18 mouse cellular contexts compared by ENCODE assay signal in genomic region chr9:24488425-24489104, GRCm38 (mm10). TPM values are rescaled to one million over a fixed set of nuclear protein-coding genes. Genes with fewer than 3 reads are reported as not detected.
DNase-seq lines count a peak whose midpoint lies in the region; ATAC-seq and TF ChIP-seq lines count a peak whose summit lies in the region.
"Had no signal": no experiment of that assay in that cellular context is flagged by ENCODE, and none has a peak within 500 bp of the region (broad histone marks: within the 10 kb centered on the region; RNA-seq: fewer than 3 reads in every experiment).

No protein-coding gene starts in this region.

- no peaks in the 10 kb centered on the region for H3K27me3 ChIP-seq in kidney, embryonic 15.5 days
- H3K27me3 ChIP-seq in liver, embryonic 11.5 days (replicated peaks; ENCODE audit: control insufficient read depth, insufficient read depth, low read length): no peaks in the 10 kb centered on the region
- H3K27me3 ChIP-seq: embryonic facial prominence, embryonic 12.5 days; heart, embryonic 15.5 days had no signal

- TF ChIP-seq CTCF in bone marrow, adult 2 months (IDR thresholded peaks at IDR 0.05; ENCODE audit: control insufficient read depth, insufficient read depth, low read length): no peak

- ATAC-seq in kidney, embryonic 15.5 days (replicated peaks; ENCODE audit: low FRiP score): 0 out of 2 replicates have a peak, but pooled peaks have one; percentile 43
- peak; percentile 93 for ATAC-seq in liver, embryonic 11.5 days (replicated peaks; ENCODE audit: low FRiP score)
- peak; percentile 94 for ATAC-seq in megakaryocyte-erythroid progenitor cell, adult 5-6 weeks (replicated peaks; ENCODE audit: low FRiP score, low TSS enrichment, poor library complexity, severe bottlenecking)
- ATAC-seq in activated CD4-positive, CD25-positive, alpha-beta regulatory T cell, adult 4 months: no peak
- ATAC-seq: inflammation-experienced regulatory T-cells, adult 6 months; midbrain, embryonic 16.5 days had no signal

- 90% methylated on average over 6 of the region's 6 CpGs for WGBS in kidney, embryonic 15.5 days
- WGBS in bone marrow, adult 2 months: 66% methylated on average over 6 of the region's 6 CpGs
- 54% methylated on average over 6 of the region's 6 CpGs for WGBS in liver, embryonic 11.5 days

- intact Hi-C loops in heart, postnatal 36 days (cut with DNase I): no loop called here

- H3K9me3 ChIP-seq in kidney, embryonic 15.5 days (replicated peaks): no peaks in the 10 kb centered on the region
- no peaks in the 10 kb centered on the region for H3K9me3 ChIP-seq in liver, embryonic 11.5 days (ENCODE audit: control insufficient read depth, low read length)
- H3K9me3 ChIP-seq: embryonic facial prominence, embryonic 12.5 days; heart, embryonic 15.5 days had no signal

- H3K9ac ChIP-seq in kidney, embryonic 15.5 days: no peak overlapping the region
- no peak overlapping the region for H3K9ac ChIP-seq in liver, embryonic 11.5 days (ENCODE audit: low read depth, low read length)
- H3K9ac ChIP-seq: embryonic facial prominence, embryonic 12.5 days; heart, embryonic 15.5 days had no signal

- no peak for DNase-seq in kidney, postnatal 36 days
- DNase-seq in liver, embryonic 11.5 days (ENCODE audit: low spot score): no peak
- no peak for DNase-seq in cerebellum, postnatal 4 days (ENCODE audit: low spot score in 2 of 2)
- no peak for DNase-seq in heart, postnatal 36 days
- DNase-seq: adrenal gland, adult 8-10 months; cerebellum, postnatal 14 days; kidney, postnatal 14 days; lung, adult 2 months; thymus, postnatal 14 days had no signal

- no peak overlapping the region for H3K4me2 ChIP-seq in kidney, embryonic 15.5 days
- peak overlapping the region; percentile 48 for H3K4me2 ChIP-seq in liver, embryonic 11.5 days
- H3K4me2 ChIP-seq: embryonic facial prominence, embryonic 12.5 days; heart, embryonic 15.5 days had no signal

- H3K4me3 ChIP-seq in kidney, embryonic 15.5 days (replicated peaks): no peak overlapping the region
- no peak overlapping the region for H3K4me3 ChIP-seq in bone marrow, adult 2 months (replicated peaks; ENCODE audit: control insufficient read depth, low read depth, low read length)
- H3K4me3 ChIP-seq in liver, embryonic 11.5 days (ENCODE audit: low read depth, low read length): no peak overlapping the region
- H3K4me3 ChIP-seq: embryonic facial prominence, embryonic 12.5 days; heart, embryonic 15.5 days had no signal

- H3K36me3 ChIP-seq in kidney, embryonic 15.5 days: no peaks in the 10 kb centered on the region
- H3K36me3 ChIP-seq in liver, embryonic 11.5 days (ENCODE audit: control insufficient read depth, insufficient read depth, low read length): no peaks in the 10 kb centered on the region
- H3K36me3 ChIP-seq: embryonic facial prominence, embryonic 12.5 days; heart, embryonic 15.5 days had no signal

- H3K27ac ChIP-seq in kidney, embryonic 15.5 days: no peak overlapping the region
- H3K27ac ChIP-seq in bone marrow, adult 2 months (ENCODE audit: control insufficient read depth, insufficient read depth, low read depth, low read length, poor library complexity): peak overlapping the region; percentile 27
- H3K27ac ChIP-seq in liver, embryonic 11.5 days (ENCODE audit: low read depth, low read length): peak overlapping the region; percentile 85
- H3K27ac ChIP-seq: embryonic facial prominence, embryonic 12.5 days; heart, embryonic 15.5 days; macrophage had no signal

- H3K4me1 ChIP-seq in kidney, embryonic 15.5 days: no peaks in the 10 kb centered on the region
- H3K4me1 ChIP-seq in bone marrow, adult 2 months (ENCODE audit: control insufficient read depth, insufficient read depth, low read length): no peaks in the 10 kb centered on the region; the same call in 1 of the 2 replicates
- H3K4me1 ChIP-seq in liver, embryonic 11.5 days (replicated peaks; ENCODE audit: control insufficient read depth, insufficient read depth, low read length): peaks cover 45% of the 10 kb centered on the region
- H3K4me1 ChIP-seq: embryonic facial prominence, embryonic 12.5 days had no signal

- TF ChIP-seq POLR2A in bone marrow, adult 2 months (IDR thresholded peaks at IDR 0.05; ENCODE audit: borderline replicate concordance, control insufficient read depth, low read depth, low read length): no peak

RNA-seq across cellular contexts. Expression of gene Dpy19l1, which starts 14.4 kb away (rescaled TPM):
- 9.2 and 9.3 TPM in 2 replicates for polyA plus RNA-seq in kidney, embryonic 15.5 days (2015; fragmentation: Nextera tagmentation; extraction: Ambion mirVana)
- polyA plus RNA-seq in bone marrow, adult 2 months (2011; ENCODE audit: insufficient read depth, insufficient read length, low replicate concordance, missing spikeins): 16.9 and 17.0 TPM in 2 replicates
- polyA plus RNA-seq in liver, embryonic 11.5 days (2014; fragmentation: Nextera tagmentation; extraction: Ambion mirVana): 23.5 and 26.0 TPM in 2 replicates
- total RNA-seq in megakaryocyte-erythroid progenitor cell, adult 5-6 weeks (2014; fragmentation: Nextera tagmentation): 61.1 and 75.0 TPM in 2 replicates
- total RNA-seq in megakaryocyte-erythroid progenitor cell, adult 5-6 weeks (2017): 98.1 and 106 TPM in 2 replicates
- 1 to 10 TPM; 4.5 to 9.2 TPM for polyA plus RNA-seq in activated CD4-positive, CD25-positive, alpha-beta regulatory T cell, adult 4 months (2017; shearing (Covaris generic))
- total RNA-seq in heart, postnatal 36 days (2021): 1 to 10 TPM; 8.3 to 9.0 TPM
